Mouse (Mus musculus): ENCODE results near the gene Tln1. TPM values are rescaled to one million over a fixed set of nuclear protein-coding genes. Genes with fewer than 3 reads are reported as not detected.
"Not testable (repeated sequence)": the region's sequence is repeated elsewhere in the genome, so short reads cannot be mapped to it uniquely, and the experiment has no call there.

Gene Tln1
- polyA plus RNA-seq, 1 experiment = 61.1 TPM

GRCm38 (mm10) chr4:43563601-43563875 is 1.0 kb upstream of the Tln1 start:
- Histone ChIP-seq H3K4me3 (ENCODE audit: insufficient read depth, low read depth, low read length) (peak overlapping the region; percentile 97; the same call in 1 of the 2 replicates), H3K27ac (replicated peaks; ENCODE audit: low read depth, low read length) (peak overlapping the region; percentile 90; the same call in 1 of the 2 replicates), H3K4me1 (ENCODE audit: control insufficient read depth, insufficient read depth, insufficient read length, low read length) (peaks cover 18% of the 10 kb centered on the region)

- peaks cover 23% of the 10 kb centered on the region for H3K4me1 ChIP-seq (ENCODE audit: control insufficient read depth, insufficient read depth, insufficient read length, low read length)
- H3K27ac ChIP-seq (replicated peaks; ENCODE audit: low read depth, low read length) = peak overlapping the region; percentile 90
- H3K4me3 ChIP-seq (ENCODE audit: insufficient read depth, low read depth, low read length) = peak overlapping the region; percentile 97
Measured at GRCm38 (mm10) chr4:43562769-43563600, 494 bp upstream of the Tln1 start.

DNA sequence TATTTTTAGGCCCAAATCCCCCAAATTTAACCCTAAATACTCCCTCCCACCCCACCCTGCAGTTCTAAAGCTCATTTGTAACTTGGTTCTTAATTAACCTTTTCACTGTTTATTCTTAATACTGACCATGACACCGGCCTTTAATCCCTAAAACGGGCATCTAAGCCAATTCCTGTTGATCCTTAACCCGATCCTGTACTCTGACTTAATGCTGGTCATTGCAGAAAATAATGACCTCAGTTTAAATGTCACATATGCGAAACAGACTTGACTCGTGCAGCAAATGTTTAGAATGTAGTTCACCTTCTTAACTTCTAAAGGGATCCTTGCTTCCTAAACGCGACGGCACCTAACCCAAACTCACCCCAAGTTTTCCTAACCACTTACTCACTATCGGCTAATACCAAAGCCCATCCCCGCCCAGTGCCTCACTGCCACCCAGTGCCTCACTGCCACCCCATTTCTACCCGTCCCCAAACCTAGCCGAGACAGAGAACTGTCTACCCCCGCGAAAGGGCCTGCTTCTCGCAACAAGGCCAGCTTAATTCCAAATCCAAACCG is 975 bp downstream of the Tln1 start:
- peak overlapping the region; percentile 92 for H3K4me3 ChIP-seq (ENCODE audit: insufficient read depth, low read depth, low read length)
- peaks cover 26% of the 10 kb centered on the region for H3K4me1 ChIP-seq (ENCODE audit: control insufficient read depth, insufficient read depth, insufficient read length, low read length)

DNA sequence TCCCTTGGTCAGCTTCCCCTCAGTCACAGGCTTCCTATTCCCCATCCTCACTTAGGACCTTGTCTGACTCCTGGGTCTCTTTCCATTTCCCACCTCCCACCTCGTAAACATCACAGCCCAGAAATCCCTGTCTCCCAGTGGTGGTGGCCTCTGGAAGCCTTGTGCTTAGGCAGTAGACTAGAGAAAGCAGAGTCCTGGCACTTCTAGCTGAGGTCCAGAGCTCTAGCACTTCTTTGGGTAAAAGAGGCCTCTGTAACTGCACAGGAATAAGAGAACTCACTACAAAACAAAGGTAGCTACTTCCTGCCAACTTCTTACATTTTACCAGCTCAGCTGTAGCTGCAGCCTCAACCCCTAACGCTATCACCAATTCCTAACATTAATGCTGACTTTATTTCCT is 1.5 kb downstream of the Tln1 start:
- peak overlapping the region; percentile 92 for H3K4me3 ChIP-seq (ENCODE audit: insufficient read depth, low read depth, low read length)
- H3K4me1 ChIP-seq (ENCODE audit: control insufficient read depth, insufficient read depth, insufficient read length, low read length) = peaks cover 26% of the 10 kb centered on the region
- H3K27ac ChIP-seq (replicated peaks; ENCODE audit: low read depth, low read length) = peak overlapping the region; percentile 77

More for the DNA sequence above, 975 bp downstream of the Tln1 start:
- peak overlapping the region; percentile 96 for H3K27ac ChIP-seq (replicated peaks; ENCODE audit: low read depth, low read length)

DNA sequence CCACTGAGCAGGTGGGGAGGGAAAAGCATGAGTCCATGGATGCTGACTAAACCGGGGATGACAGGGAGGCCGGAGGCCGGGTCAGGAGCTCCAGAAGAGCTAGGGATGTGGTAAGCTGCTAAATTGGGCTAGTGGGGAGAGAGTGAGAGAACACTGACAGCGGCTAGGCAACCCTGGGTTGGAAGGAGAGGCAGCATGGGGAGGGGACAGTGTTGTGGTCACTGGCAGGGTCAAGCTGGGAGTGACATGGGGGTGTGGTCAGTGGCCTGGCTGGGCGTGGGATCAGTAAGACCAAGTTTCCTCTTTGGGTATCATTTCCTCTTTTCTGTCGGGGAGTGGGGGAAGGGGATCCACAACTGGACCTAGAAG is 2.3 kb downstream of the Tln1 start:
- Histone ChIP-seq H3K4me3 (ENCODE audit: insufficient read depth, low read depth, low read length) (peak overlapping the region; percentile 92), H3K4me1 (ENCODE audit: control insufficient read depth, insufficient read depth, insufficient read length, low read length) (peaks cover 26% of the 10 kb centered on the region), H3K27ac (replicated peaks; ENCODE audit: low read depth, low read length) (peak overlapping the region; percentile 77)

DNA sequence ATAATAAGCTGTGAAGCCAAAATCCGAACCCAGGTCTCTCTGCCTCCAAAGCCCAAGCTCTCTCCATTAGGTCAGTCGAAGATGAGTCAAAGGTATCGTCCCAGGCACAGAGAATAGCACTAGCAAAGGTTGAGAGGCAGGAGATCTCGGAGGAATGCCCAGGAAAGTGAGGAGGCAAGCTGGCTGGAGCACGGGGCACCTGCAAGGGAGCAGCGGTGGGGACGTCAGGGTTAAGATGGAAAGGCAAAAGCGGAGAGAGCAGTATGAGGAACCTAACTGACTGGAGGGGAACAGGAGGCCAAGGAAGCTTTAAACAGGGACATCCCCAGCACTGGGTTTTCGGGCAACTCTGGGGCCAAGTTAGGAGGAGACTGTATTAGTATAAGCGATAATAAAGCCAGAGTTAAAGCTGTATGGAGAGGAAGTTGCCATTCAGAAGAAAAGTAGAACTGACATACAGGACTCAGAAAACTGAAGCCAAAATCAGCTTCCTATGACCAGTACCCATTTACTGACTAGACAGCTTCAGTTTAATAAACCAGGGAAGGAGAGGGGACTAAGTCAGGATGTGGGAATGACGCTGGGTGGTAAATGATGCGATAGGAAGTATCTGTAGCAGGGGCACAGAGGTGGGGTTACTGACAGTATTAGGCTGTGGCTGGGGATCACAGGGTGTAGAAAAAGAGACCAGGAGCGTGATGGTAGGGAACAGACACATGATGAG is 2.8 kb downstream of the Tln1 start:
- peaks cover 26% of the 10 kb centered on the region for H3K4me1 ChIP-seq (ENCODE audit: control insufficient read depth, insufficient read depth, insufficient read length, low read length)
- H3K4me3 ChIP-seq (ENCODE audit: insufficient read depth, low read depth, low read length) = peak overlapping the region; percentile 92

DNA sequence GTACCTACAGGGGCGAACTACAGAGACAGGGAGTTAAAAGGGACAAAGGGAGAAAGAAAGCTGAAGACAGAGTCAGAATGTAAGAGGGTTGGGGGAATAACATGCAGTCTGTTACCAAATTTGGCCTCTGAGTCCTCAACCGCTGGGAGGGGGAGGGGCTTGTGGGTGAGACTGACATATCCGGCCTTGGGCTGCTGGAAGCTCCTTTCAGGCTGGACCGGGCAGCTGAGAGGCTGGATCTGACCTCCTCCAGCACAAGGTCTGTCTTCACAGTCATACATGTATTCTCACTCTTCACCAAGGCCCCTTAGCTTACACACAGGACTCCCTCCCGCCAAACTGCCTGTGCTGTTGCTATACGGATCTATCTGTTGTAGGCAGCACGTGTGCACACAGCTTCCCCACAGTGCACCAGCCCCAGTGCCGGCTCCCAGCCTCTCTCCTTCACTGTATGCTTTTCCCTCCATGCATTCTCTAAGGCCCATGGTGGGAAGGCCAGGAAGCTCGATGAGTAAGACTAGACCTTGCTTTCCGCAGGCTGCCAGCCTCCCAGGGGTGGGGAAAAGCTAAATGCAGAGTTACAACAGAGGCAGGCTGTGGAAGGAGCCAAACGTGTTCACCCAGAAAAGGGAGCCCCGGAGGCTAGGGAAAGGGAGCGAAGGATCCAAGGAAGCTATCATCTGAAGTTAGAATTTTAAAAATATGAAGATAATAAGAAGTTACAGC is 3.7 kb downstream of the Tln1 start:
- peak overlapping the region; percentile 34 for H3K4me3 ChIP-seq (ENCODE audit: insufficient read depth, low read depth, low read length)
- peaks cover 26% of the 10 kb centered on the region for H3K4me1 ChIP-seq (ENCODE audit: control insufficient read depth, insufficient read depth, insufficient read length, low read length)
- peak overlapping the region; percentile 58 for H3K27ac ChIP-seq (replicated peaks; ENCODE audit: low read depth, low read length)

More for the DNA sequence above, 2.8 kb downstream of the Tln1 start:
- H3K27ac ChIP-seq (replicated peaks; ENCODE audit: low read depth, low read length) = peak overlapping the region; percentile 77

DNA sequence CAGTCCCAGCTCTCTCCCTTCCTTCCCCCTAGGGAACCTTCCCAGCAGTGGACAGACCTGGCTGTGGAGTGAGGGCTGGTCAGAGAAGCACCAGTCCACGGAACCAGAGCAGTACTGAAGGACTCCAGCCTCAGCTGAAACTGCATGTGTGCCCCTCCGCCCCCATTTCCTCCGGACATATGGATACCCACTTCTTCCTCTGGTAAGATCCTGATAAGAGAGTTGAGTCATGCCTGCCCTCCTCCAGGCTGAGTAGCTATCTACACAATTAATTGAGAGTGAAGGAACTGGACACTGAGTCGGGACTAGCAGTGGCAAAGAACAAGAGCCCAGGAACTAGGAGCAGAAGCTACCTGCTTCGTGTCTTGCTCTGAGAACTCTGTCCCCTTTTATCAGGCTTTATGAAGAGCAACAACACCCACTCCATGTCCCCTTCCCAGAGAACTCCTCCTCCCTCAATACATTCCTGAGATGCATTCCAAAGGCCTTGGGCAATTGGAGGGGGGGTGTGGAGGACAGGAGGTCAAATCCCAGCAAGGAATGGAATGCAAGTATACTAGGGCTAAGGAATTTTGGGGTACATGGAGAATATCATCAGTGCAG is 4.4 kb downstream of the Tln1 start:
- Histone ChIP-seq H3K27ac (replicated peaks; ENCODE audit: low read depth, low read length) (peak overlapping the region; percentile 58), H3K4me1 (ENCODE audit: control insufficient read depth, insufficient read depth, insufficient read length, low read length) (peaks cover 26% of the 10 kb centered on the region), H3K4me3 (ENCODE audit: insufficient read depth, low read depth, low read length) (peak overlapping the region; percentile 8)

- no peak overlapping the region for H3K4me3 ChIP-seq (ENCODE audit: insufficient read depth, low read depth, low read length)
- peaks cover 26% of the 10 kb centered on the region for H3K4me1 ChIP-seq (ENCODE audit: control insufficient read depth, insufficient read depth, insufficient read length, low read length)
- H3K27ac ChIP-seq (replicated peaks; ENCODE audit: low read depth, low read length) = no peak overlapping the region
Measured at GRCm38 (mm10) chr4:43555926-43556325, 6.6 kb downstream of the Tln1 start.

- Histone ChIP-seq H3K4me3 (ENCODE audit: insufficient read depth, low read depth, low read length) (no peak overlapping the region), H3K27ac (replicated peaks; ENCODE audit: low read depth, low read length) (no peak overlapping the region)
Measured at GRCm38 (mm10) chr4:43553891-43554290, 8.6 kb downstream of the Tln1 start.

DNA sequence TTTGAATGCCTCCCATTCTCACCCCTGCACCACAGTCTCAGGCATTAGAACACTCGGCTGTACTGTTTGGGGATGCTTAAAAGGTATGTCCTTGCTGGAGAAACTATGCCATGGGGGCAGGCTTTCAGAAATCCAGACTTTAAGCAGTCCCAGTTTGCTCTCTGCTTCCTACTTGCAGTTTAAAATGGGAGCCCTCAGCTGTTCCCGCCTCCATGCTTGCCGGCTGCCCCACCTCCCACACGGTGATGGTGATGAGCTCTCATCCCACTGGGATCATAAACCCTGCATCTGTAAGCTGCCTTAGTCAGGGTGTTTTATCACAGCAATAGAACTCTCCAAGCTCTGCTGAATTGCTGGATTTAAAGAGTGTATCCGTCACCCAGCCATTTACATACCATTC is 10.1 kb downstream of the Tln1 start:
- Histone ChIP-seq H3K27ac (replicated peaks; ENCODE audit: low read depth, low read length) (no peak overlapping the region), H3K4me1 (ENCODE audit: control insufficient read depth, insufficient read depth, insufficient read length, low read length) (no peaks in the 10 kb centered on the region; the same call in 1 of the 2 replicates), H3K4me3 (ENCODE audit: insufficient read depth, low read depth, low read length) (no peak overlapping the region)

More at GRCm38 (mm10) chr4:43553891-43554290, 8.6 kb downstream of the Tln1 start:
- H3K4me1 ChIP-seq (ENCODE audit: control insufficient read depth, insufficient read depth, insufficient read length, low read length) = peaks cover 11% of the 10 kb centered on the region

DNA sequence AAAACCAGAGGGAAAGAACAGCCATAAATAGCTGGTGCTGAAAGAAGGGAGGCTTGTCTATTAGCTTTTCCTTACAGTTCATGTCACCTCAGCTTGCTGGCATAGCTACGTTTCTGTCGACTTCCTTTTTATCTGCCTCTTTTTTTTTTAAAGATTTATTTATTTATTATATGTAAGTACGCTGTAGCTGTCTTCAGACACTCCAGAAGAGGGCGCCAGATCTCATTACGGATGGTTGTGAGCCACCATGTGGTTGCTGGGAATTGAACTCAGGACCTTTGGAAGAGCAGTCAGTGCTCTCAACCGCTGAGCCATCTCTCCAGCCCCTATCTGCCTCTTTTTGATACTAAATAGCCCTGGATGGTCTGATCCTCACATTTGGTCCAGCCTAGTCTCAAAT is 10.6 kb downstream of the Tln1 start:
- not testable (repeated sequence) for H3K27ac ChIP-seq (replicated peaks; ENCODE audit: low read depth, low read length); H3K4me3 ChIP-seq (ENCODE audit: insufficient read depth, low read depth, low read length); H3K4me1 ChIP-seq (ENCODE audit: control insufficient read depth, insufficient read depth, insufficient read length, low read length)

DNA sequence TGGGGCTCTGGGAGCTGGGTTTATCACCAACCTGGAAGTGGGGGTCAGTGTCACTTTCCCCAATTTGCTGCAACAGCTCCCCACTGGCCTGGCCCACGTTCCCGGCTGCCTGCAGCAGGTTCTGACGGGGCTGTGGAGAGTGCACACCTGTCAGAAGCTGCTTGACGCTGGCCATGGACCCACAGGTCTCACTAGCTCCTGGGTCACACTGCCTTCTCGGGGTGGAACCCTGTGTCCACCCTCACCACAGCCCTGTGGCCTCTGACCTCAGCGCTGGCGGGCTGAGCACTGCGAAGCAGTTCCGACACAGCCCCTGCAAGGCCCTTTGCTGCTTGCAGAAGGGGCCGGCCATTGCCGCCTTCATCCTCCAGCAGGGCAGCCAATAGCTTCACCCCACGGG is 13.4 kb downstream of the Tln1 start:
- H3K27ac ChIP-seq (replicated peaks; ENCODE audit: low read depth, low read length) = no peak overlapping the region
- H3K4me3 ChIP-seq (ENCODE audit: insufficient read depth, low read depth, low read length) = no peak overlapping the region
- H3K4me1 ChIP-seq (ENCODE audit: control insufficient read depth, insufficient read depth, insufficient read length, low read length) = no peaks in the 10 kb centered on the region

- Histone ChIP-seq H3K4me1 (ENCODE audit: control insufficient read depth, insufficient read depth, insufficient read length, low read length) (no peaks in the 10 kb centered on the region), H3K4me3 (ENCODE audit: insufficient read depth, low read depth, low read length) (no peak overlapping the region), H3K27ac (replicated peaks; ENCODE audit: low read depth, low read length) (no peak overlapping the region)
Measured at GRCm38 (mm10) chr4:43547160-43547559, 15.3 kb downstream of the Tln1 start.
